Mouse (Mus musculus) MN1 (cell line): ENCODE results near the gene Myg1.

ENCODE experiments used
- DNase-seq: peaks from one replicate; pipeline ENCODE4 v3.0.0-alpha.2; 2016; ENCODE audit warnings: low spot score

Myg1 gene

GRCm38 (mm10) chr15:102386640-102387039 lies 55.1 kb downstream of the Myg1 start:
- no peak for DNase-seq
